Mouse (Mus musculus) adrenal gland, postnatal 4 days (tissue): ENCODE measurements around the gene Ten1. TPM values are rescaled to one million over a fixed set of nuclear protein-coding genes. Genes with fewer than 3 reads are reported as not detected.

Experiments
- DNase-seq, 2 experiments: peaks; one replicate each; pipeline ENCODE4 v3.0.0; 2021 to 2022; ENCODE audit warnings: low spot score in 2 of 2, mixed read lengths in 2 of 2
- total RNA-seq, 2 experiments: library from RNA; stranded (reverse); gene quantifications; 2 replicates each; pipeline ENCODE4 v1.2.3; 2021

Ten1 gene
- total RNA-seq, 2 experiments from 2014 or later = 31.6 to 32.9 TPM

- no peak for DNase-seq
Measured at GRCm38 (mm10) chr11:116232427-116232826, 33.8 kb downstream of the Ten1 start.

GRCm38 (mm10) chr11:116234901-116235300 is 36.2 kb downstream of the Ten1 start:
- no peak for DNase-seq

DNA sequence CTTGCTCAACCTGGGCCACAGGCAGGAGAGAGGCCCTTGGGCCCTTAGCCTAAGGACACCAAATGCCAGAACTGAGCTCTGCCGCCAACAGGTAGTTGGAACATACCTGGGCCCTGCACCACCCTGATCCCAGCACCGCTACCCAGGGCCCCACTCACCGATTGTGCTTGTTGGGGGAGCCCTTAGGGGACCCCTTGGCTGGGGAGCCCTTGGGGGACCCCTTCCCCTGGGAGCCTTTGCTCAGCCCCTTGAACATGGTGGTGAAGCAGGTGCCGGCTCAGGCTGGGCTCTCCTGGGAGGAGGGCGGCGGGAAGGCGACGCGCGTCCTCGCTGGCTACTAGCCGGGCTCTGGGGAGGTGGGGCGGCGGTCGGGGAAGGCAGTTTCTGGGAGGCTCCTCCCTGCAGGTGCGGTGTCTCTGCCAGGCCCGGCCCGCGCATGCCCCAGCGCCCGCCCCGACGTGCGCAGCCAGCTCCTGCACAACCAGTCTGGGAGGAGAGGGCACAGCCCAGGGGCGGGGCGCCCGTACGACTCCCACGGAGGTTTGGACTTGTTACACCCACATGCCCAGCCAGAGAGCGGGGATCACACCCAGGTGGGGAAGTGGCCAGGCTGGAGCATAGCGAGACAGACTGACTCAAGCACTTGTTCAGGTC is 39.2 kb downstream of the Ten1 start, which contains the start of gene Evpl:
Gene Evpl (minus strand): TSS at position 336 of the 654 bp plus-strand sequence.
- DNase-seq = no peak

- no peak for DNase-seq
Measured at GRCm38 (mm10) chr11:116239797-116240196, 41.1 kb downstream of the Ten1 start.

GRCm38 (mm10) chr11:116241744-116242235 is 43.1 kb downstream of the Ten1 start:
- no peak for DNase-seq

- DNase-seq = no peak
Measured at GRCm38 (mm10) chr11:116244580-116244979, 45.9 kb downstream of the Ten1 start.

DNA sequence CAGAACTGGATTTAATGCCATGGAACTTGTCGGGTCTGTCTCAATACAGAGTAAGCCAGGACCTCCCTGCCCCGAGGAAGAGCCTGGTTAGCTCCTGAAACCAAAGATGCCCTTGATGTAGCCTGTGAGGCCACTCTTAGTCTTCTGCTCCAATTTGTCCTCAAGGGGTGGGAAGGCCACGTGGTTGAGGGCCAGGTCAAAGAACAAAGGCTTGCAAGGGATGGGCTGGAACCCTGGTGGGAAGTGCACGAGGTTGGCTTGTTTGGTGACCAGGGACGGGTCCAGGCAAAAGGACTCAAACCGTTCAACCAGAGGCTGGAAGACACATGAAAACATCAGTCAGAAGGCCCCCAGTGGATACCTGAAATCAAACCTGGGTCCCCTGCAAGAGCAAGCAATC is 47.0 kb downstream of the Ten1 start:
- DNase-seq = no peak

GRCm38 (mm10) chr11:116247502-116248222 is 49.0 kb downstream of the Ten1 start:
- DNase-seq = no peak

DNA sequence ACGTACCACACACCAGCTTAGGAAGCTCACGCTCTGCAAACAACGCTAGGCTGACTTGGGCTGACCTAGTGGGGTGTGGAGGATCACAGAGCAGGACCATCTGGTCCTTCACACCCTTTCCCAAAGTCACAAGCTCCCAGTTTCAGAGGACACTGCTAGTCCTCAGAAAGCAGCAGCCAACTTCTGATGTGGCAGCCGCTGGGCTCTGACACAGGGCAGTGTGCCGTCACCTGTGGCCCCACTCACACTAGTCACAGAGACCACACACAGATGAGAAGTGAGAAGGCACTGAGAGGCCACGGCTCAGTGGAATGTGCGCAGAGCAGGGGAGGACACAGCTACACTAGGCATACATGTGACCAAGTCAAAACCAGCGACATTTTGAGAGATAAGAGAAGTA is 52.2 kb downstream of the Ten1 start:
- no peak for DNase-seq

DNA sequence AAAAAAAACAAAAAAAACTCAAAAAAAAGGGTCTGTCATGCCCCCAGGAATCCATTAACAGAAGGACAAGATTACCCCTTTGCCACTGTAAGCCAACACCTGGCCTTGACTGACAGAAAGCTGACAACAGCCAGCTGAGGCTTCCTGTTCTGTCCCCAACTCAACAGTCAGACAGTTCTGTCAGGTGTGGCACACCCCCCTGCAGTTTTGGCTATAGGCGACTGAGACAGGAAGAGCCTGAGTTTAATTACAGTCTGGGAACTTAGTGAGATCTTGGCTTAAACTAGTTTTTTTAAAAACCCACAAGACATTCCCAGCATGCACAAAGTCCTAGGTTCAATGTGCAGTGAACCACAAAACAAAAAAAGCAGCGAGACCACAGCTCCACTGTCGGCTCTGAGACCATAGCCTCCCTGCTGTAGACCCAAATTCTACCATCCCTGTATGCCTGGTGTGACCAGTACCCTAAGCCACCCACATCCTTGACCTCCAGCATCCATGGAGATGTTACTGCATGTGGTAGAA is 54.5 kb downstream of the Ten1 start:
- no peak for DNase-seq

DNA sequence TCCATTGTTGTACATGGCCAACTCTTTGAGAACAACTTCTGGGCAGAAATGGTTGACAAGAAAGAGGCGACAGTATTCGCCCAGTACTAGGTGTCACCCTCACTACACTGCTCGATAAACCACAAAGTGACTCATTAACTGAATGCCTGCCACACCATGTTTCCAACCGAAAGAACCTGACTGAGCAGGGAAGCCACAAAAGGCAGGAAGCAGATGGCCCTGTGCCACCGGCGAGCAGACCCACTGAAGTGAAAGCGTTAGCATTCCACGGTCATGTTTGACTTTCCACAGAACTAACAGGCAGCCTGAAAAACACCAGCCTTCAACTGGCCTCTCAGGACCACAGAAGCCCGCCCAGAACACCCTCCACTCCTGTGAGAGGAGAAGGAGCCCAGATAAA is 56.0 kb downstream of the Ten1 start:
- DNase-seq = no peak

DNA sequence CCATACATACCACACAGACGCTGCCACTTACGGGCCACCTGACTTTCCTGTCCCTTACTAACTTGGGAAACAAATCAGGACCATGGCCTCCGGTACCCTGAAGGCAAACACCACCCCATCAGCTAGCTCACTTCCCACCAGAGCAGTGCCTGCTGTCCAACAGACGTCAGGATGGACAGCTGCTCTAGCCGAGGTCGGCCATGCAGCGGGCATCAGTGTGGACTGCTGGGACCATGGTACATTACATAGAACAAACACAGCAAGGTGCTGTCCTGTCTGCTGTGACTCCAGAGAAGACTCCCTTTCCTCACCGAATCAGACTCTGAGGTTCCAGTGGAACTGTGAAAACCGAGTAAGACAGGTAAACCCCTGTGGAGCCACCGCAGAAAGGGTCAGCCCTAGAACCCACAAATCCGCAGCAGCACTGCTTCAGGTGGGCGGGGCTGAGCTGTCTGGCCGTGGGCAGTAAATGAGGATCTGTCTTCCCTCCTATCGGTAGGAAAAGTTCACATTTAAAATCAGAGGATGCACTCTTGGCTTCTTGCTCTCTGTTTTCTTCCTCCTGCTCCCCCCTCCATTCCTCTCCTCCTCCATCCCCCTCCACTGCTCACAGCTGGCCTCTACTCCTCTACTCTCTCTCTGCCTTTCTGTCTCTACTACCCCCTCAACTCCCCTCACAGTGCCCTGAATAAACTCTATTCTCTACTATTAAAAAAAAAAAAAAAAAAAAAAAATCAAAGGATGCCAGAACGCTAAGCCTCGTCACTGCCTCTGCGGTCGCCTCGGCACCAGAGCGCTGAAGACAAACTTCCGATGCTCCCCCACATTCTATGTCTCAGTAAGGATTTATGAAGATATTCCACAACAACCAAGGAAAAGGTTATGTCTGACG is 56.7 kb downstream of the Ten1 start:
- DNase-seq = no peak

DNA sequence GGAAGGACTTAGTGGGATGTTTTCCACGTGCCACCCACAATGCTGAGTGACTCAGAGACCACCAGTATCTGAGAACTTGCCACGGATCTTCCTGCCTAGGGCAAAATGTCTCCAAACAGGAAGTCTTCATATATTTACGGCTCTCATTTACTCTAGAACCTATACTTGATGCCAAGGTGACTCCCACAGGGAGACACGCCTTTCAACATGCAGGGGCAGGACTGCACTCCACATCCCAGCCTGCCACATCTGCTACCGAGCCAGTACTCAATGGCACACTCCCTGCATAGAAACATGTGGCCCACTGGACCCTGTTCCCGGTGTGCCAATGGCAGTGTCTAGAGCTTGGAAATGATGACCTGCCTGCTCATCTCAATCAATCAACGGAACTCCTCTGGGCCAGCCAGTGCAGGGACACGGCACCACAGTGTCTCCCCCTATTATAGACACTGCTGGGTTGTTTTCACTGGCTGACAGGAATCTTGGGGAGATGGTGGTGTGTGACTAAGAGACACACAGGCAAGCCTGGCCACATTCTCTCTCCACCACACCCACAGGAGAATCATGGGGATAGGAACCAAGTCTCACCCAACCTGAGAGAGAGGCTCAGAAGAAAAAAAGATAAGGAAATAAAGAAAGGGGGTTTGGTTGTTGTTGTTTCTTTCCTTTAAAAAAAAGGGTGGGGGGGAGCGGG is 57.5 kb downstream of the Ten1 start:
- no peak for DNase-seq

- DNase-seq = no peak
Measured at GRCm38 (mm10) chr11:116259461-116259860, 60.8 kb downstream of the Ten1 start.

DNA sequence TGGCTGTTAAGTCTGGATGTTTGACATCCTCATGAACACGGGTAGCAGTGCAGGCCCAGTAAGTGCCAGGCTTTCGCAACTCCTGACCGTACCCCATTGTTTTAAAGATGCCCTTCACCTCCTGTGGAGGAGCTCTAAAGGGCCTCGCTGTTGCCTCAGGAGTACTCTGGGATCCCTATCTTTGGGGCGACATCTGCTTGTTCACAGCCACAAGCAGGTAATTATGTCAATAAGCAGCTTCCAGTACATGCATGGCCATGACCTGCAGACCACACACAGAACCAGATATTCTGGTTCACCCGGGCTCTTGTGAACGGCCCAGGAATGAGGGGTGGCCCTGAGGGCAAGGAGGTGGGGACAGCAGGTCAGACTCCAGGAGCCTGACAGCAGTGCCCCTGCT is 61.6 kb downstream of the Ten1 start:
- DNase-seq = no peak

Other genes with a start within 250 kb of the Ten1 start
- 1 to 10 TPM; 5.0 to 8.7 TPM for gene Itgb4, start 224.1 kb upstream of the Ten1 start, total RNA-seq
- gene Galk1, start 186.1 kb upstream of the Ten1 start, total RNA-seq = 10 to 100 TPM; 70.2 to 88.6 TPM
- 100 to 1,000 TPM; 751 to 846 TPM for gene H3f3b, start 170.9 kb upstream of the Ten1 start, total RNA-seq
- 10 to 100 TPM; 41.3 to 45.5 TPM for gene Unk, start 168.5 kb upstream of the Ten1 start, total RNA-seq
- 1 to 10 TPM; 1.1 to 2.4 TPM for gene Unc13d, start 120.9 kb upstream of the Ten1 start, total RNA-seq
- gene Wbp2, start 111.9 kb upstream of the Ten1 start, total RNA-seq = 100 to 1,000 TPM; 126 to 136 TPM
- 10 to 100 TPM; 21.3 to 23.9 TPM for gene Trim47, start 71.6 kb upstream of the Ten1 start, total RNA-seq
- 1 to 10 TPM; 8.2 to 8.5 TPM for gene Trim65, start 67.7 kb upstream of the Ten1 start, total RNA-seq
- gene Mrpl38, start 60.0 kb upstream of the Ten1 start, total RNA-seq = 10 to 100 TPM; 75.4 to 81.6 TPM
- gene Fbf1, start 30.7 kb upstream of the Ten1 start, total RNA-seq = 10 to 100 TPM; 57.7 to 63.5 TPM
- 100 to 1,000 TPM; 100 to 111 TPM for gene Acox1, start 190 bp downstream of the Ten1 start, total RNA-seq
- 1 to 10 TPM; 2.2 to 4.3 TPM for gene Evpl, start 39.2 kb downstream of the Ten1 start, total RNA-seq
- 10 to 100 TPM; 79.7 to 81.2 TPM for gene Srp68, start 75.4 kb downstream of the Ten1 start, total RNA-seq
- under 1 TPM; 0.20 to 0.28 TPM for gene Galr2, start 82.1 kb downstream of the Ten1 start, total RNA-seq
- gene Exoc7, start 108.4 kb downstream of the Ten1 start, total RNA-seq = 10 to 100 TPM; 80.2 to 88.5 TPM
- gene Foxj1, start 136.5 kb downstream of the Ten1 start, total RNA-seq = under 1 TPM; 0.37 to 0.90 TPM
- gene Rnf157, start 214.2 kb downstream of the Ten1 start, total RNA-seq = 10 to 100 TPM; 20.0 to 22.0 TPM
- 10 to 100 TPM; 62.1 to 63.9 TPM for gene Ubald2, start 235.2 kb downstream of the Ten1 start, total RNA-seq